Mouse (Mus musculus) limb, embryonic 13.5 days (tissue): ENCODE measurements around the gene Serpinb1b. TPM values are rescaled to one million over a fixed set of nuclear protein-coding genes. Genes with fewer than 3 reads are reported as not detected.

ENCODE experiments used
- ATAC-seq: fragments of 200-750 bp; cut with Nextera tagmentation; 2 replicates; pipeline ENCODE4 v1.8.0; 2017; ENCODE audit warnings: low read depth, moderate number of reproducible peaks, moderate TSS enrichment; ENCODE audit not compliant: low FRiP score
- H3K27ac ChIP-seq: fragments of 300-500 bp; sonication (generic); 2 replicates; pipeline ENCODE4 v1.5.1; 2015; ENCODE audit warnings: inconsistent platforms, mild to moderate bottlenecking, moderate library complexity
- H3K27me3 ChIP-seq: fragments of 300-500 bp; sonication (generic); 2 replicates; pipeline ENCODE4 v1.6.1; 2015; ENCODE audit warnings: mild to moderate bottlenecking, inconsistent platforms
- H3K36me3 ChIP-seq: fragments of 300-500 bp; sonication (generic); 2 replicates; pipeline ENCODE4 v1.6.1; 2015; ENCODE audit warnings: inconsistent platforms, mild to moderate bottlenecking, moderate library complexity
- H3K4me1 ChIP-seq: fragments of 300-500 bp; sonication (generic); 2 replicates; pipeline ENCODE4 v1.6.1; 2015; ENCODE audit warnings: inconsistent platforms
- H3K4me2 ChIP-seq: fragments of 300-500 bp; sonication (generic); replicated peaks from 2 replicates; pipeline ENCODE4 v1.6.1; 2015; ENCODE audit warnings: inconsistent platforms, mild to moderate bottlenecking, moderate library complexity
- H3K4me3 ChIP-seq: fragments of 300-500 bp; sonication (generic); 2 replicates; pipeline ENCODE4 v1.5.1; 2015; ENCODE audit warnings: moderate library complexity, mild to moderate bottlenecking, inconsistent platforms
- H3K9ac ChIP-seq: fragments of 300-500 bp; sonication (generic); 2 replicates; pipeline ENCODE4 v1.6.1; 2015; ENCODE audit warnings: mild to moderate bottlenecking, inconsistent platforms
- H3K9me3 ChIP-seq: fragments of 300-500 bp; sonication (generic); 2 replicates; pipeline ENCODE4 v1.6.1; 2016; ENCODE audit warnings: inconsistent platforms
- WGBS: fragments of 180-500 bp; shearing (Covaris S2); methylation state at CpG from one replicate; pipeline ENCODE4 v1.1.7; 2015; 5-methylcytosine and 5-hydroxymethylcytosine counted together
- polyA plus RNA-seq: library from polyadenylated mRNA; unstranded; fragments of >200 nt; fragmentation: Nextera tagmentation; extraction: Ambion mirVana; gene quantifications from 2 replicates; pipeline ENCODE4 v1.2.1, GENCODE M21; 2015

The Serpinb1b gene
- polyA plus RNA-seq, 1 experiment from 2014 or later: 0.17 TPM

DNA sequence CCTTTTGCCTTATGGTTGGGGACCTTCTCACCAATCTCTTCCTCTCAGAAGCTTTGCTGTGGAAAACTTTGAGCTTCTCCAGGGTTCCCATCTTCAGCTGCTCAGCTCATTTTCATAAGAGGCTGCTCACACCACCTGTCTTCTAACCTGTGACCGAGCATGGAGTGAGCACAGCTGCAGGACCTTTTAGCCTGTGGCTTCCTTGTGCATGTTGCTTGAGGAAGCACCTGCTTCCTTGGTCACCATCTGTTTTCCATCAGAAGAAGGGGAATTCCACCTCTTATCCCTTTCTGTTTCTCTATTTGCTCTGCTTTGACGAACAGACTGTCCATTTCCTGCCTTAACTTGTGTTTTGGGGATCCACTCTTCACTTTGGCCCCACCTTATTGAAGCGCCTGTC, 34.7 kb downstream of the Serpinb1b start:
- Histone ChIP-seq H3K4me1 (no peaks in the 10 kb centered on the region), H3K4me2 (no peak overlapping the region), H3K9me3 (no peaks in the 10 kb centered on the region), H3K36me3 (no peaks in the 10 kb centered on the region), H3K4me3 (no peak overlapping the region), H3K27ac (no peak overlapping the region), H3K9ac (no peak overlapping the region), H3K27me3 (no peaks in the 10 kb centered on the region)
- ATAC-seq: no peak
- WGBS: 59% methylated on average over 3 of the region's 3 CpGs

DNA sequence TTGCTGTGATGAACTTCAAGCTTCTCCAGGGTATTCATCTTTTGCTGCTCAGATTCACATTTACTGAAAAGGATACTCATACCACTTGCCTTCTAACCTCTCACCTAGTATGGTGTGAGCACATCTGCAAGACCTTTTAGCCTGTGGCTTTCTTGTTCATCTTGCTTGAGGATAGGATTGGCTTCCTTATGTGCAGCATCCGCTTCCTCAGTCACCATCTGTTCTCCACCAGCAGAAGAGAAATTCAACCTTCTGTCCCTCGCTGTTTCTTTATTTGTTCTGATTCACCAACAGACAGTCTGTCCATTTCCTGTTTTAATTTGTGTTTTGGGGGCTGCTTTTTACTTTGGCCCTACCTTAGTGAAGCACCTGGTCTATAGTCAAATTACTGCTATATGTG, 59.3 kb downstream of the Serpinb1b start:
- Histone ChIP-seq H3K27me3 (no peaks in the 10 kb centered on the region), H3K27ac (no peak overlapping the region), H3K36me3 (no peaks in the 10 kb centered on the region), H3K4me3 (no peak overlapping the region), H3K4me1 (no peaks in the 10 kb centered on the region), H3K9me3 (no peaks in the 10 kb centered on the region), H3K4me2 (no peak overlapping the region), H3K9ac (no peak overlapping the region)
- ATAC-seq: no peak
- 83% methylated on average over 2 of the region's 2 CpGs for WGBS

DNA sequence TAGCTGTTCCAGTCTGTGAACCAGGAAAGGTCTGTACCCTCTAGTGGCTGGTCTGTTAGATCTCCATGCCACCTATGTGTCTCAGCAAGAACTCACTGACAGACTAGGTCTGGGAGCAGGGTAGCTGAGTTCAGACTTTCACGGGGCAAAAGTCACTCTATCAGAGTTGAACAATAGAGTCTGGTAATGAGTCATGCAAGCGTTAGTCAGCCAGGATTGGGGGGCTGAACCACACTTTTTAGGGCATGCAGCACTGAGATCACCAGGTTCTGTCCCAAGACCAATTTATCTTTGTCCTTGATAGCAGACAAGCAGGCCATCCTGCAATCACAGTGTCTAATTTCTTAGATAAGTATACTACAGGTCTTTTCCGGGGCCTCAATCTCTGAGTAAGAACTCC, 63.1 kb downstream of the Serpinb1b start:
- Histone ChIP-seq H3K27ac (no peak overlapping the region), H3K27me3 (no peaks in the 10 kb centered on the region), H3K4me1 (no peaks in the 10 kb centered on the region), H3K9ac (no peak overlapping the region), H3K36me3 (no peaks in the 10 kb centered on the region), H3K9me3 (no peaks in the 10 kb centered on the region), H3K4me2 (no peak overlapping the region), H3K4me3 (no peak overlapping the region)
- ATAC-seq: no peak
- 74% methylated on average over 3 of the region's 3 CpGs for WGBS

Other genes with a start within 250 kb of the Serpinb1b start
- 5.4 and 7.0 TPM in 2 replicates for gene Serpinb1a, start 227.4 kb upstream of the Serpinb1b start, polyA plus RNA-seq
- gene Serpinb1c, start 180.4 kb upstream of the Serpinb1b start, polyA plus RNA-seq: not detected in 2 replicates
- gene Serpinb6b, start 113.4 kb upstream of the Serpinb1b start, polyA plus RNA-seq: 0.86 and 0.92 TPM in 2 replicates
- 3.1 and 3.3 TPM in 2 replicates for gene Serpinb9, start 75.3 kb upstream of the Serpinb1b start, polyA plus RNA-seq
- gene Serpinb9b, start 51.2 kb upstream of the Serpinb1b start, polyA plus RNA-seq: not detected in 2 replicates
- gene Serpinb9c, start 81.2 kb downstream of the Serpinb1b start, polyA plus RNA-seq: not detected in 2 replicates
- gene Serpinb9d, start 114.4 kb downstream of the Serpinb1b start, polyA plus RNA-seq: not detected in 2 replicates
- gene Serpinb9e, start 171.0 kb downstream of the Serpinb1b start, polyA plus RNA-seq: not detected in 2 replicates
- gene Serpinb9f, start 245.5 kb downstream of the Serpinb1b start, polyA plus RNA-seq: not detected in 2 replicates